Mouse (Mus musculus) midbrain, postnatal 0 days (tissue): Measurements from ENCODE around the gene Plk4. TPM values are rescaled to one million over a fixed set of nuclear protein-coding genes. Genes with fewer than 3 reads are reported as not detected.
"Not testable (repeated sequence)": the region's sequence is repeated elsewhere in the genome, so short reads cannot be mapped to it uniquely, and the experiment has no call there.

Experiments used
- ATAC-seq: fragments of 200-750 bp; cut with Nextera tagmentation; 2 replicates; pipeline ENCODE4 v1.8.0; 2017; ENCODE audit warnings: moderate number of reproducible peaks, mild to moderate bottlenecking, moderate TSS enrichment, moderate library complexity; ENCODE audit not compliant: low FRiP score
- DNase-seq: peaks from one replicate; pipeline ENCODE4 v3.0.0-alpha.2; 2015; ENCODE audit warnings: low spot score
- H3K27ac ChIP-seq: fragments of 300-500 bp; sonication (generic); 2 replicates; pipeline ENCODE4 v1.5.1; 2014; ENCODE audit warnings: low read depth, mild to moderate bottlenecking, low read length, mixed read lengths
- H3K27me3 ChIP-seq: fragments of 300-500 bp; sonication (generic); 2 replicates; pipeline ENCODE4 v1.6.1; 2014; ENCODE audit warnings: low read length, control low read depth, mixed read lengths; ENCODE audit not compliant: insufficient read depth
- H3K36me3 ChIP-seq: fragments of 300-500 bp; sonication (generic); 2 replicates; pipeline ENCODE4 v1.6.1; 2014; ENCODE audit warnings: low read length, control low read depth, mixed read lengths; ENCODE audit not compliant: insufficient read depth
- H3K4me1 ChIP-seq: fragments of 300-500 bp; sonication (generic); 2 replicates; pipeline ENCODE4 v1.6.1; 2014; ENCODE audit warnings: mild to moderate bottlenecking, control low read depth, antibody characterized with exemption, low read length, mixed read lengths; ENCODE audit not compliant: insufficient read depth
- H3K4me2 ChIP-seq: fragments of 300-500 bp; sonication (generic); 2 replicates; pipeline ENCODE4 v1.6.1; 2014; ENCODE audit warnings: low read depth, mild to moderate bottlenecking, low read length, mixed read lengths; ENCODE audit not compliant: poor library complexity, severe bottlenecking
- H3K4me3 ChIP-seq: fragments of 300-500 bp; sonication (generic); 2 replicates; pipeline ENCODE4 v1.5.1; 2014; ENCODE audit warnings: low read depth, mild to moderate bottlenecking, low read length, moderate library complexity
- H3K9ac ChIP-seq: fragments of 300-500 bp; sonication (generic); replicated peaks from 2 replicates; pipeline ENCODE4 v1.6.1; 2014; ENCODE audit warnings: mild to moderate bottlenecking, low read length, moderate library complexity, mixed read lengths; ENCODE audit not compliant: poor library complexity, severe bottlenecking
- H3K9me3 ChIP-seq: fragments of 300-500 bp; sonication (generic); 2 replicates; pipeline ENCODE4 v1.6.1; 2016; ENCODE audit warnings: low read length, control low read depth
- CTCF ChIP-seq: IDR thresholded peaks from 2 replicates; pipeline ENCODE4 v1.5.1; 2016; ENCODE audit warnings: antibody characterized with exemption, mild to moderate bottlenecking
- WGBS: fragments of 180-500 bp; shearing (Covaris S2); extraction: QIAGEN DNeasy Blood & Tissue Kit; methylation state at CpG from one replicate; pipeline ENCODE4 v1.1.7; 2014; 5-methylcytosine and 5-hydroxymethylcytosine counted together
- polyA plus RNA-seq: library from polyadenylated mRNA; unstranded; fragments of >200 nt; fragmentation: Nextera tagmentation; extraction: Ambion mirVana; gene quantifications from 2 replicates; pipeline ENCODE4 v1.2.1, GENCODE M21; 2015
- total RNA-seq: library from RNA; depleted of rRNA; stranded (reverse); fragments of >200 nt; gene quantifications from 2 replicates; pipeline ENCODE4 v1.2.3, GENCODE M21; 2014; rRNA removed

Gene Plk4
- total and polyA plus RNA-seq, 2 experiments from 2014 or later, result 8.7 to 9.6 TPM

DNA sequence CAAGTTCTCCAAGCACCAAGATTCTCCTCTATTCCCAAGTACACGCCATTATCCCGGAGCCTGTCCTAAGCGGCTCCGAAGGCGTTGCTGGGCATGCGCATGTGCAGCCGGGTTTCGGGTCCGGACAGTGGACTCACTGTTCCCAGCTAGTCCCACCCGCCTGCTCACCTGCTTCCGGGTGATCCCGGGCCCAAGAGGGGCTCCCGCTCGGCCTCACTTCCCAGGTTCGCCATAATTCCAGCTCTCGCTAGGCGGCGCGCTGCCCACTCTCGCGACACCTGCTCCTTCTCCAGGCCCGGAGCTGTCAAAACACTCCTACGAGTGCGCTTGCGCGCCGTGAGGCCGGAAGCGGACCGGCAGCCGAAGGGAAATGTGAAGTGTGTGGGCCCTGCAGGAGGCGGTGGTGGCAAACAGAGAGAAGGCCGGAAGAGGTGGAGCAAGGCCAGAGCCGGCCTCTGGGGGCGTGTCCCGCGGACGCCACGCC, 46.7 kb downstream of the Plk4 start, which contains the start of gene Mfsd8:
TSS of gene Mfsd8 (minus strand) at position 414 of the 484 bp plus-strand sequence.
- H3K36me3 ChIP-seq, H3K9me3 ChIP-seq, H3K4me1 ChIP-seq, H3K27me3 ChIP-seq: not testable (repeated sequence)
- peak within 1 kb of the TSS; percentile 65; the same call in 1 of the 2 replicates for H3K27ac ChIP-seq
- peak within 1 kb of the TSS; percentile 51 for H3K4me2 ChIP-seq
- DNase-seq (peak; percentile 98), ATAC-seq (peak; percentile 99)
- under 1% methylated on average over 34 of the region's 39 CpGs for WGBS
- TF ChIP-seq CTCF, result peak; percentile 77
- H3K9ac ChIP-seq, result peak within 1 kb of the TSS; percentile 56
- H3K4me3 ChIP-seq, result peak within 1 kb of the TSS; percentile 48

DNA sequence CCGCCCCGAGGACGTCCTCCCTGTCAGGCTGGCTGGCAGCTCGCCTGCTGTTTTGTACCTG, 47.0 kb downstream of the Plk4 start, which contains the start of gene Abhd18:
TSS of gene Abhd18 (plus strand) at position 14 of the 61 bp plus-strand sequence.
- not testable (repeated sequence) for ATAC-seq, H3K9me3 ChIP-seq, DNase-seq, H3K36me3 ChIP-seq, H3K4me1 ChIP-seq, H3K27me3 ChIP-seq
- peak within 1 kb of the TSS; percentile 51 for H3K4me2 ChIP-seq
- no CpG with 5 or more reads among the region's 4 CpGs for WGBS
- peak within 1 kb of the TSS; percentile 56 for H3K9ac ChIP-seq
- peak within 1 kb of the TSS; percentile 65; the same call in 1 of the 2 replicates for H3K27ac ChIP-seq
- peak within 1 kb of the TSS; percentile 48 for H3K4me3 ChIP-seq

DNA sequence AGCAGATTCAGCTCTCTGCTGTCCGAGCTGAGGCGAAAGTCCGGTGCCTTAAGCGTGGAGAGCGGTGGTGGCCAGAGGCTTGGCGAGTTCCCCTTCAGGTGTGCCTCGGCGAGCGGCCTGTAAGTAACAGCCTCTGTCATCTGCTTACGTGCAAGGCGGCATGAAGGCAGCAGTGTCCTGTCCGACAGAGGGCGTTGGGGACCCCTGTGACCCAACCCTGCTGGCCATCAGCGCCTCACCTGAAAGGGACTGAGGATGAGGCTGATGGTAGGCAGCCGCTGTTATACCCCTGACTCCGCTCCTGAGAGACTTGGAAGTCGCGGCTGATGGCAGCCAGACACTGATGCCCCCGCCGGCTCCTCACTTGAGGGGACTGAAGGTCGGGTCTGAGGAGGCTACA, 47.2 kb downstream of the Plk4 start:
- 0% methylated on average over 10 of the region's 21 CpGs for WGBS
- Histone ChIP-seq H3K27ac (peak overlapping the region; percentile 52; the same call in 1 of the 2 replicates), H3K9ac (peak overlapping the region; percentile 56), H3K4me2 (peak overlapping the region; percentile 51), H3K4me3 (peak overlapping the region; percentile 48)
- peak; percentile 56 for DNase-seq
- peak; percentile 51 for TF ChIP-seq CTCF
- not testable (repeated sequence) for H3K27me3 ChIP-seq, H3K4me1 ChIP-seq, H3K36me3 ChIP-seq, H3K9me3 ChIP-seq
- peak; percentile 69; the same call in 1 of the 2 replicates for ATAC-seq

DNA sequence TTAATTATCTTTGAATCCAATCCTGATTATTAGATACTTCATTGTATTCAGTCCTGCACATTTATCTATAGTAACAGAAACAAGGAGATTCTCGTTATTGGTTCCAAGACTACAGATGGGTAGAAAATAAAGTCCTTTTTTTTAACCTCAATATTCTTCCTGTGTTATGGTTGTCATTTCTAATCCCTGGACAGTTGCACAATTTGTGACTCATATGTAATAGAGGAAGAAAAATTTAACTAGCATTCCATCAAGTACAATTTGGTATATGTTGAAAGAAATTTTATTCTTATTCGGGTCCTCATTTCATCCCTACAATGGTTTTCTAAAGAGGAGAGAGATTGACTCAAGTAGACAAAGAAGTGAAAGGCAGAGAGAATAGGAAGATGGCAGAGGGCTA, 48.1 kb downstream of the Plk4 start:
- H3K4me1 ChIP-seq, ATAC-seq: not testable (repeated sequence)
- 89% methylated on average over 2 of the region's 2 CpGs for WGBS

DNA sequence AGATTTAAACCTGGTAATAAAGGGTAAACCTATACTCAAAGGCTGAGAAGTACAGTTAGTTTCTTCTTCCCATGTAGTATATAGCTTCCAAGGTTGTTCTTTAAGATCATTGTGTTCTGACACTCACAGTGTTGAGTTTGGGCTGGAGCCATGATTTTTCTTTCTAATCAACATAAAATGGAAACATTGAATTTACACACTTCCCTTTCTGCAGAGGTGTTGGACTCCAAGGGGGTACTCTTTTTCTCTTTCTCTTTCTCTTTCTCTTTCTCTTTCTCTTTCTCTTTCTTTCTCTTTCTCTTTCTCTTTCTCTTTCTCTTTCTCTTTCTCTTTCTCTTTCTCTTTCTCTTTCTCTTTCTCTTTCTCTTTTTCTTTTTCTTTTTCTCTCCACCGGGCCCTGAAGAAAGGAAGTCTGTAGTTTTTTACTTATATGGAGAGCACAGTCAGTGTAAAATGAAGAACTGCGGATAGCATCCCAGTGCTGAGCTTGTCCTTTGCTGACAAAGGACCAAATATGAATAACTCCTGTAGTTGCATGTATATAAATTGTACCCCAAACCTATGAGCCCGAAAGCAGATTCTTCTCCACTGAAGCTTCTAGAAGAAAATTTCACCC, 53.4 kb downstream of the Plk4 start:
- 88% methylated on average over 3 of the region's 3 CpGs for WGBS
- not testable (repeated sequence) for ATAC-seq, H3K27me3 ChIP-seq

More for the DNA sequence above, 48.1 kb downstream of the Plk4 start:
- not testable (repeated sequence) for H3K9ac ChIP-seq, H3K4me2 ChIP-seq, H3K27me3 ChIP-seq, H3K4me3 ChIP-seq, DNase-seq, H3K36me3 ChIP-seq, H3K27ac ChIP-seq, H3K9me3 ChIP-seq

More for the DNA sequence above, 53.4 kb downstream of the Plk4 start:
- H3K27ac ChIP-seq, H3K4me3 ChIP-seq, H3K9ac ChIP-seq, H3K36me3 ChIP-seq, H3K4me1 ChIP-seq, H3K4me2 ChIP-seq, DNase-seq, H3K9me3 ChIP-seq: not testable (repeated sequence)

Other genes with a start within 250 kb of the Plk4 start
- 0.49 TPM in 1 of 2 replicates, not detected in the other for gene Slc25a31, start 91.2 kb upstream of the Plk4 start, total RNA-seq
- gene Slc25a31, start 91.2 kb upstream of the Plk4 start, polyA plus RNA-seq, result 0.09 and 0.50 TPM in 2 replicates
- 33.2 and 39.5 TPM in 2 replicates for gene Hspa4l, start 55.5 kb upstream of the Plk4 start, total RNA-seq
- 38.8 and 43.1 TPM in 2 replicates for gene Hspa4l, start 55.5 kb upstream of the Plk4 start, polyA plus RNA-seq
- gene Mfsd8, start 46.9 kb downstream of the Plk4 start, total RNA-seq, result 8.5 and 10.2 TPM in 2 replicates
- 6.7 TPM in 2 replicates for gene Mfsd8, start 46.9 kb downstream of the Plk4 start, polyA plus RNA-seq
- 14.8 and 15.9 TPM in 2 replicates for gene Abhd18, start 47.0 kb downstream of the Plk4 start, total RNA-seq
- 8.3 and 8.5 TPM in 2 replicates for gene Abhd18, start 47.0 kb downstream of the Plk4 start, polyA plus RNA-seq
- 0.14 TPM in 1 of 2 replicates, not detected in the other for gene 1700034I23Rik, start 102.5 kb downstream of the Plk4 start, total RNA-seq
- 0.13 and 0.28 TPM in 2 replicates for gene 1700034I23Rik, start 102.5 kb downstream of the Plk4 start, polyA plus RNA-seq
- gene Larp1b, start 149.8 kb downstream of the Plk4 start, total RNA-seq, result 11.9 and 12.8 TPM in 2 replicates
- gene Larp1b, start 149.8 kb downstream of the Plk4 start, polyA plus RNA-seq, result 3.2 and 5.0 TPM in 2 replicates